Mouse (Mus musculus) gonadal fat pad, adult 2 months (tissue): Measurements from ENCODE around the gene Olfr482. TPM values are rescaled to one million over a fixed set of nuclear protein-coding genes. Genes with fewer than 3 reads are reported as not detected.

Experiments used
- DNase-seq: peaks from one replicate; pipeline ENCODE4 v3.0.0-alpha.2; 2012; ENCODE audit warnings: low read depth
- polyA plus RNA-seq: library from polyadenylated mRNA; depleted of rRNA; stranded (reverse); fragments of >200 nt; gene quantifications from 2 replicates; pipeline ENCODE4 v1.2.3, GENCODE M21; 2012; rRNA removed

The Olfr482 gene
- polyA plus RNA-seq, result not detected in 2 replicates

DNA sequence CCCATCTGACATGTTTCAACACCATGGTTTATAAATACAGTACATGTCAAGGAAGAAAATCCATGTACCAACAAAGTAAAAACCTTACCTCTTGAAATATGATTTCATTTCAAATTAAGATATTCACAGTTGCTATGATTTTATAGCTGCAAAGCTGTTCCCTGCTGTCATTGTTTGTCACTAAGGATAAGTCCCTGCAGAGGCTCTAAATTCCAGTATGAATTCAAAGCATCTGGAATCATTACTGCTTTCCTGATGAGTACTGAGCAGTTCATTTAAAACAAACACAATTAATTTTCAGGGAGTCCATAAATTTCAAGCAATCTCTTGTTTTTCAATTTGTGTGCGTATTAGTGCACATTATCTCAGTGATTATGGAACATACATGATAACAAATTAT is at the start of gene Olfr482:
TSS of gene Olfr482 (minus strand) at position 101 of the 400 bp plus-strand sequence.
- DNase-seq, result no peak

DNA sequence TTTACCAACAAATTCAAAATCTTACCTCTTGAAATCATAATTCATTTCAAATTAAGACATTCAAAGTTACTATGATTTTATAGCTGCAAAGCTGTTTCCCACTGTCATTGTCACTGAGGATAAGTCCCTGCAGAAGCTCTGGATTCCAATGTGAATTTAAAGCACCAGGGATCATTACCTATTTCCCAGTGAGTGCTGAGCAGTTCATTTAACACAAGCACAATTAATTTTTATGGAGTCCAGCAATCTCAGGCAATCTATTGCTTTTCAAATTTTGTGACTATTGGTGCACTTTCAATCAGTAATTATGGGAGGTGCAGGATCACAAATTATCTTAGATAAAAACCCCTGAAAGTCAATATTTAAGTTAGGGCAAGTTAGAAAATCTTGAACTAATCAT is 30.0 kb upstream of the Olfr482 start, which contains the start of gene Olfr484:
TSS of gene Olfr484 (minus strand) at position 101 of the 400 bp plus-strand sequence.
- DNase-seq, result no peak

DNA sequence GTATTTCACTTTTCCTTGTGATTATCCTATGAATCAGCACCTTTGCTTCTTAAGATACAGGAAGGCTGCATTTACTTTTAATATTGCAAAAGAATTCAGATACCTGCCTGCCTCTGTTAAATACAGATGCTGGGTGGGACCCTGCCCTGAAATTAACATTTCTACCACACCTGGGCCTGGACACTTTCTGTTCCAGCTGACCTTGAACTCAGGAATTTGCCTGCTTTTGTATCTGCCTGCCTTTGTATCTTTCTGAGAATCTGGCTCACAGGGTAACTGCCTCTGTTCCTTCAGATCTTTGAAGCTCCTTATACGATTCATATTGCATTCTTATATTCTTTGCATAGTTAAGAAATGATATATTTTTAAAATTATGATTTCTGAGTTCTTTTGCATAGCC is 24.0 kb upstream of the Olfr482 start:
- no peak for DNase-seq

DNA sequence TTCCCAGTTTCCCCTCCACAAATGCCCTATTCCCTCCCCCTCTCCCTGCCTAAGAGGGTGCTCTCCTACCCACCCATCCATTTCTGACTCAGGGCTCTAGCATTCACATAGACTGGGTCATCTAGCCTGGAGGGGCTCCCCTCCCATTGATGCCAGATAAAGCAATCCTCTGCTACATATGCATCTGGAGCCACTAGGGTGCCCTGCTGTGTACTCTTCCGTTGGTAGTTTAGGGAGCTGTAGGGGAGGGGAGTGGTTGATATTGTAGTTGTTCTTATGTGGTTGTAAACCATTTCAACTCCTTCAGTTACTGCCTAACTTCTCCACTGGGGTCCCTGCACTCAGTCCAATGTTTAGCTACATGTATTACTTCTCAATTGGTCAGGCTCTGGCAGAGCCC is 23.3 kb upstream of the Olfr482 start:
- DNase-seq, result no peak

DNA sequence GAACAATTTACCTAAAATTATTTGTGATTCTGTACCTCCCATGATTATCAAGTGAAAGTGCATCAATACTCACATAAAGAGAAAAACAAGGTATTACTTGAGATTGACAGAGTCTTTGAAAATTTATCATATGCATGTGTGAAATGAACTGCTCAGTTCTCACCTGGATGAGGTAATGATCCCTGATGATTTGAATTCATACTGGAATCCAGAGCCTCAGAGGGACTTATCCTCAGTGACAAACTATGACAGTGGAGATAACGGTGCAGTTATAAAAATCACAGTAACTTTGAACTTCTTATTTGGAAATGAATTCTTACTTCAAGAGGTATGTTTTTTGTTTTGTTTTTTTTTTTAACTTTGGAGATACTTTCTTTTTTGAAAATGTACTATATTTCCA is 3.2 kb upstream of the Olfr482 start, which contains the start of gene Olfr483:
TSS of gene Olfr483 (plus strand) at position 301 of the 400 bp plus-strand sequence.
- DNase-seq, result no peak

DNA sequence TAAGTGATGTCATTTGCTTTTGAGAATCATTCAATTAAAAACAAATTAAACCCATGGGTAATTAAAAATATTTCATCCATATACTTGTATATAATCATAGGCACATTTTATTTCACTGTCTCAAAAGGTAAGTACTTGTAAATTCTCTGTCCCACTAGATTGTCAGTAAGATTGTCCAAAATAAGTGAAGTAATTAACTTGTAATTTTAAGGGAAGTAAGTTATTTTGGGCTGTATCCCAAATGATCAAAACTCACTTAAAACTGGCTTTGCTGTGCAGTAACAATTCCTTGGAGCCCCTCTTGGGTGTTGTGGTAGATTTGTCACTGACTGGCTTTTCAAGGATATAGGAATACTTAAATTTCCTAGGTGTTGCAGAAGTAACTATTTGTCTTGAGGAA is 17.8 kb downstream of the Olfr482 start, which contains the start of gene Olfr481:
TSS of gene Olfr481 (plus strand) at position 301 of the 400 bp plus-strand sequence.
- no peak for DNase-seq

DNA sequence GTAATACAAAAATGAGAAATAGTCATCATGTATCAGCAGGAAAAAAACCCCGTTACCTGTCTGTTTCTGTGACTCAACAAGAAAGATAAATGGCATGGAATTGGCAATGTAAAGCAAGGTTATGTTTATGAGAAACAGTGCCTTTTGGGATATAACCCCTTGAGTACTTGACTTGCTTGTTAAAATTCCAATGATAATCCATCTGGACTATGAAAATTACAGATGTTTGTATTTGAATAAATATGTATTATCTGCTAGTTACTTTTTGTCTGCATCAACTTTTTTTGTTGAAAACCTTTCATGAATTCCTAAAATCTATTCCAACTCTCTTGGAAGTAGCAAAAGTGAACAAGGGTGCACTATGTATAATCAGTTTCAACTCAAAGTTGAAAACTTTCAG is 30.1 kb downstream of the Olfr482 start, which contains the start of gene Olfr480:
TSS of gene Olfr480 (minus strand) at position 101 of the 400 bp plus-strand sequence.
- DNase-seq, result no peak

DNA sequence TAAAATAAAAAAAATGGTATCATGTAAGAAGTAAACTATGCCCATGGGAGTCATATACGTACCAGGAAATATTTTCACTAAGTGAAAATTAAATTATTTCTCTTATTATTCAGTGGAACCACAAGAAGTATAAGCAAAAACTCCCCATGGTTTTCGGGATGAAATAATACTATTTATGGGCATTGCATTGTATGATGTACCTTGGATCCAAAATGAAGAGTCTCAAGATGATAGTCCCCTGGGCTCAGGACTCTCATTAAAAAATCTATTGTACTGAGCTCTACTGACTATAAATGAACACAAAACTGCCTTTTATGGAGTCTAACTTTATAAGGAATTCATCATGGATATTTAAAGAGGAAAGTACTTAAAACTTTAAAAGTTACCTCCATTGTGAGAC is 47.0 kb downstream of the Olfr482 start, which contains the start of gene Olfr479:
TSS of gene Olfr479 (plus strand) at position 301 of the 400 bp plus-strand sequence.
- DNase-seq, result no peak

Other genes with a start within 250 kb of the Olfr482 start
- not detected in 2 replicates for gene Olfr472, start 199.7 kb downstream of the Olfr482 start, polyA plus RNA-seq
- not detected in 2 replicates for gene Olfr473, start 167.1 kb downstream of the Olfr482 start, polyA plus RNA-seq
- gene Olfr474, start 142.9 kb downstream of the Olfr482 start, polyA plus RNA-seq, result not detected in 2 replicates
- not detected in 2 replicates for gene Olfr476, start 132.8 kb downstream of the Olfr482 start, polyA plus RNA-seq
- not detected in 2 replicates for gene Olfr477, start 110.9 kb downstream of the Olfr482 start, polyA plus RNA-seq
- gene Olfr478, start 63.6 kb downstream of the Olfr482 start, polyA plus RNA-seq, result not detected in 2 replicates
- not detected in 2 replicates for gene Olfr479, start 46.9 kb downstream of the Olfr482 start, polyA plus RNA-seq
- not detected in 2 replicates for gene Olfr480, start 30.2 kb downstream of the Olfr482 start, polyA plus RNA-seq
- gene Olfr481, start 17.7 kb downstream of the Olfr482 start, polyA plus RNA-seq, result not detected in 2 replicates
- not detected in 2 replicates for gene Olfr483, start 3.3 kb upstream of the Olfr482 start, polyA plus RNA-seq
- gene Olfr484, start 29.9 kb upstream of the Olfr482 start, polyA plus RNA-seq, result not detected in 2 replicates
- gene Olfr485, start 62.3 kb upstream of the Olfr482 start, polyA plus RNA-seq, result not detected in 2 replicates
- not detected in 2 replicates for gene Olfr486, start 75.2 kb upstream of the Olfr482 start, polyA plus RNA-seq
- gene Olfr487, start 117.0 kb upstream of the Olfr482 start, polyA plus RNA-seq, result not detected in 2 replicates
- not detected in 2 replicates for gene Olfr488, start 160.8 kb upstream of the Olfr482 start, polyA plus RNA-seq
- not detected in 2 replicates for gene Olfr490, start 191.3 kb upstream of the Olfr482 start, polyA plus RNA-seq
- gene Olfr491, start 215.9 kb upstream of the Olfr482 start, polyA plus RNA-seq, result 0.14 TPM in 1 of 2 replicates, not detected in the other
- not detected in 2 replicates for gene Olfr492, start 226.1 kb upstream of the Olfr482 start, polyA plus RNA-seq
- not detected in 2 replicates for gene Olfr493, start 249.4 kb upstream of the Olfr482 start, polyA plus RNA-seq